Mouse (Mus musculus) activated CD4-positive, CD25-positive, alpha-beta regulatory T cell, adult 9 weeks (primary cell): ENCODE measurements around the gene Lpgat1. TPM values are rescaled to one million over a fixed set of nuclear protein-coding genes. Genes with fewer than 3 reads are reported as not detected.

Experiments used
- polyA plus RNA-seq: library from polyadenylated mRNA; unstranded; fragments of 100-300 nt; shearing (Covaris generic); gene quantifications from one replicate; pipeline ENCODE4 v1.2.1, GENCODE M21; 2017

Gene Lpgat1
- 2.7 TPM for polyA plus RNA-seq

DNA sequence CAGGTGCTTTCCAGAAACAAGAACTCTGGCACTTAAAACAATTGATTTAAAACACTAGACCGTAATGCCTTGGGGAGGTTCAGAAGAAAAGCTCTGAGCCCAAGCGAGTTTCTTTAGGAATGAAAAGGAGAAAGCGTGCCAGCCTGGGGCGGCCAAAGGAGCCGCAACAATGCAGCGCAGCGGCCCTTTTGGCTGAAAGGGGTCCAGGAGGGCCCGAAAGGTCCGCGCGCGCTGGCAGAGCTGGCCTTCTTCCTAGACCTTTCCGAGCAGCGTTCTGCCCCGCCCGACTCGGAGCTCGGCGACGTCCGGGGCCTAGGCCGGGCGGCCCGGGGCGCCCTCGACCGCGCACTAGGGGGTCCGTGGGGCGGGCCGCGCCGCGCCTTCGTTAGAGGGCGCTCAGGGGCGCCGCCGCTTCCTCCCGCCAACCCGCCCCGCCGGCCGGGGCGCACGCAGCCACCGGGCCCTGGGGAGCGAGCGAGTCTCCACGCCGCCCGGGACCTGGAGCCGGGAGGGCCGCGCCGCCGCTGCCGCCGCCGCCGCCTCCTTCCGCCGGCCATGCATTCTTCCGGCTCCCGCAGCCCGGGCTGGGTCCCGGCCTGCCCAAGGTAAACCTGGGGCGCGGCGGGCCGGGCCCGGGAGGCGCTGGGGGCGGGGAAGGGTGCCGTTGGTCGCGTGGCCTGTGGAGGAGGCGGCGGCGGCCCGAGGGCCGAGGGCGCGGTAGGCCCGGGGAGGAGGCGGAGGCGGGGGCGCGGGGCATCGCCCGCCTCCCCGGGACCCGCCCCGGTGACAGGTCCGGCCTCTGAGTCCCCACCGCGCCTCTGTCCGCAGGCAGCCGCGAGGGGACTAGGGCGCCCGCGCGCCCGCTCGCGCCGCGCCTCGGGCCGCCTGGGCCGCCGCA is at the start of gene Lpgat1:
Gene Lpgat1 (plus strand): TSS at position 234 of the 898 bp plus-strand sequence.

GRCm38 (mm10) chr1:191821326-191822091 is 103.9 kb downstream of the Lpgat1 start, which contains the start of gene Nek2:
Nek2 (plus strand) TSS chr1:191821444.

Other genes with a start within 250 kb of the Lpgat1 start
- 11.1 TPM for gene Dtl, start 142.3 kb upstream of the Lpgat1 start, polyA plus RNA-seq
- gene Ints7, start 142.2 kb upstream of the Lpgat1 start, polyA plus RNA-seq: 48.5 TPM
- gene Nek2, start 103.6 kb downstream of the Lpgat1 start, polyA plus RNA-seq: 2.3 TPM
- 0.39 TPM for gene Slc30a1, start 188.9 kb downstream of the Lpgat1 start, polyA plus RNA-seq